Mouse (Mus musculus): ENCODE measurements around the gene Card14.

DNA sequence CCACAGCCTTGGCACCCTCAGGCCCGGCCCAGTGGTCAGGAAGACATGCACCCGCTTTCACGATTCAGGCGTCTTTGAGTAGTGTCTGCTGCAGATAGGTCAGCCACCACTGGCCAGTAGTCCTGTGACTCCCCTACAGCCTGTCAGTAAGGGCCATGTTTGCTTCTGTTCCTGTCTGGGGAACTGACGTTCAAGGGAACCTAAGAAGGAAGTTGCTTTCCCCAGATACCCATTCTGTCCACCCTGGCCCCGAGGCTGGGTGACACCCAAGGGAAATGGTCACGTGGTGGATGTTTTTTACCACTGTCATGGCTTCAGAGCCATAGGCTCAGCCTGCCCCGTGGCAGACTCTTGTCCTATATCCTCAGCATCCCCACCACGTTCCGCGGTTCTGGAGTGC is 69.8 kb downstream of the Card14 start:
- no peak for TF ChIP-seq POLR2A (IDR thresholded peaks at IDR 0.05; ENCODE audit: low read depth, low read length)
- no peak for TF ChIP-seq UBTF (IDR thresholded peaks at IDR 0.05; ENCODE audit: low read depth, low read length)
- no peak for TF ChIP-seq ETS1 (conservative IDR thresholded peaks at IDR 0.05; ENCODE audit: low read depth, low read length)
- TF ChIP-seq ELF1 (IDR thresholded peaks at IDR 0.05; ENCODE audit: low read depth, low read length) = no peak
- TF ChIP-seq JUN (IDR thresholded peaks at IDR 0.05; ENCODE audit: insufficient read depth, low read depth, low read length) = no peak
- no peak for TF ChIP-seq CTCF (conservative IDR thresholded peaks at IDR 0.05 in 1 of 2, IDR thresholded peaks at IDR 0.05 in 1 of 2; ENCODE audit: low read depth in 2 of 2, low read length in 2 of 2)
- no peak for TF ChIP-seq USF2 (conservative IDR thresholded peaks at IDR 0.05; ENCODE audit: low read depth, low read length)
- TF ChIP-seq TCF12 (IDR thresholded peaks at IDR 0.05; ENCODE audit: low read depth, low read length) = no peak
- TF ChIP-seq POLR2AphosphoS2 (IDR thresholded peaks at IDR 0.05; ENCODE audit: low read depth, low read length) = no peak
- TF ChIP-seq EP300 (IDR thresholded peaks at IDR 0.05; ENCODE audit: low read length) = no peak
- TF ChIP-seq MAZ (IDR thresholded peaks at IDR 0.05; ENCODE audit: low read depth, low read length) = no peak
- TF ChIP-seq HCFC1 (IDR thresholded peaks at IDR 0.05; ENCODE audit: low read depth, low read length) = no peak
- no peak for TF ChIP-seq PAX5 (IDR thresholded peaks at IDR 0.05; ENCODE audit: low read length)
- TF ChIP-seq CHD2 (IDR thresholded peaks at IDR 0.05; ENCODE audit: low read length) = no peak

All from CH12.LX (cell line).